Mouse (Mus musculus) intestine, embryonic 14.5 days (tissue): ENCODE results near the gene Dda1. TPM values are rescaled to one million over a fixed set of nuclear protein-coding genes. Genes with fewer than 3 reads are reported as not detected.

ENCODE experiments used
- ATAC-seq: fragments of 200-750 bp; cut with Nextera tagmentation; replicated peaks from 2 replicates; pipeline ENCODE4 v1.8.0; 2017; ENCODE audit warnings: low read depth, moderate number of reproducible peaks, moderate TSS enrichment, moderate library complexity; ENCODE audit not compliant: low FRiP score, low TSS enrichment
- DNase-seq: peaks from one replicate; pipeline ENCODE4 v3.0.0-alpha.2; 2018; ENCODE audit warnings: low spot score
- H3K27ac ChIP-seq: fragments of 300-500 bp; sonication (generic); 2 replicates; pipeline ENCODE4 v1.5.1; 2014; ENCODE audit warnings: low read depth, mild to moderate bottlenecking, control low read depth
- H3K27me3 ChIP-seq: fragments of 300-500 bp; sonication (generic); replicated peaks from 2 replicates; pipeline ENCODE4 v1.6.1; 2014; ENCODE audit warnings: low read length, control low read depth; ENCODE audit not compliant: control insufficient read depth, insufficient read depth
- H3K36me3 ChIP-seq: fragments of 300-500 bp; sonication (generic); 2 replicates; pipeline ENCODE4 v1.6.1; 2014; ENCODE audit warnings: low read length, control low read depth; ENCODE audit not compliant: control insufficient read depth, insufficient read depth
- H3K4me1 ChIP-seq: fragments of 300-500 bp; sonication (generic); replicated peaks from 2 replicates; pipeline ENCODE4 v1.6.1; 2014; ENCODE audit warnings: low read length, control low read depth, mixed read lengths; ENCODE audit not compliant: control insufficient read depth, insufficient read depth
- H3K4me2 ChIP-seq: fragments of 300-500 bp; sonication (generic); 2 replicates; pipeline ENCODE4 v1.6.1; 2014; ENCODE audit warnings: low read length
- H3K4me3 ChIP-seq: fragments of 300-500 bp; sonication (generic); 2 replicates; pipeline ENCODE4 v1.5.1; 2014; ENCODE audit warnings: low read depth, low read length, control low read depth, mixed read lengths
- H3K9ac ChIP-seq: fragments of 300-500 bp; sonication (generic); 2 replicates; pipeline ENCODE4 v1.6.1; 2014; ENCODE audit warnings: mild to moderate bottlenecking, low read length
- H3K9me3 ChIP-seq: fragments of 300-500 bp; sonication (generic); 2 replicates; pipeline ENCODE4 v1.6.1; 2016; ENCODE audit warnings: low read length, control low read depth; ENCODE audit not compliant: control insufficient read depth
- WGBS: fragments of 180-500 bp; shearing (Covaris S2); extraction: QIAGEN DNeasy Blood & Tissue Kit; methylation state at CpG from one replicate; pipeline ENCODE4 v1.1.7; 2014; 5-methylcytosine and 5-hydroxymethylcytosine counted together
- polyA plus RNA-seq: library from polyadenylated mRNA; unstranded; fragments of >200 nt; fragmentation: Nextera tagmentation; extraction: Ambion mirVana; gene quantifications from 2 replicates; pipeline ENCODE4 v1.2.1, GENCODE M21; 2014

Dda1 gene
- polyA plus RNA-seq, 1 experiment from 2014 or later, result 102 TPM

GRCm38 (mm10) chr8:71471861-71472260, 2.9 kb downstream of the Dda1 start:
- Histone ChIP-seq H3K4me2 (no peak overlapping the region), H3K9ac (no peak overlapping the region), H3K27ac (no peak overlapping the region), H3K4me3 (no peak overlapping the region), H3K27me3 (no peaks in the 10 kb centered on the region), H3K4me1 (peaks cover 16% of the 10 kb centered on the region), H3K9me3 (no peaks in the 10 kb centered on the region), H3K36me3 (peaks cover 47% of the 10 kb centered on the region)
- ATAC-seq (no peak), DNase-seq (no peak)
- 93% methylated on average over 17 of the region's 17 CpGs for WGBS

- ATAC-seq, result no peak
- 84% methylated on average over 8 of the region's 8 CpGs for WGBS
These were observed 3.8 kb downstream of the Dda1 start for GRCm38 (mm10) chr8:71472601-71473386.

DNA sequence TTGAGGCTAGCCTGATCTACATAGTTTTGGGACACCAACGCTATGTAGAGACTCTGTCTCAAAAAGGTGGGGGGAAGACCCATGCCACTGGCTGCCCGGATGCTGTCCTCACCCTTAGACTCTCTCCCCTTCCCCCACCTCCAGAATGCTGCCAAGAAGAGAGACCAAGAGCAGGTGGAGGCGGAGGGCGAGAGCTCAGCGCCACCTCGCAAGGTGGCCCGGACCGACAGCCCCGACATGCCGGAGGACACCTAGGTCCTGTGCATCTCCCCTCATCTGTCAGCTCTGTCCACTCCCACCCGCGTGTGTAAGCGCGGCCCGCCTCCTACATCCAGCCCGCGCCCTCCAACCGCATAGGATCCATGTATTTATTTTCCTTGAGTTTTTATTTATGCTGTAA, 5.3 kb downstream of the Dda1 start:
- Histone ChIP-seq H3K27me3 (no peaks in the 10 kb centered on the region), H3K9me3 (no peaks in the 10 kb centered on the region), H3K36me3 (peaks cover 55% of the 10 kb centered on the region), H3K9ac (no peak overlapping the region), H3K27ac (no peak overlapping the region), H3K4me3 (no peak overlapping the region), H3K4me1 (peaks cover 21% of the 10 kb centered on the region), H3K4me2 (no peak overlapping the region)
- DNase-seq (no peak), ATAC-seq (no peak)
- WGBS, result 91% methylated on average over 18 of the region's 18 CpGs

More at GRCm38 (mm10) chr8:71472601-71473386, 3.8 kb downstream of the Dda1 start:
- no peak overlapping the region for H3K4me3 ChIP-seq
- no peak overlapping the region for H3K4me2 ChIP-seq
- DNase-seq, result no peak
- no peak overlapping the region for H3K9ac ChIP-seq
- H3K36me3 ChIP-seq, result peaks cover 47% of the 10 kb centered on the region
- peaks cover 21% of the 10 kb centered on the region for H3K4me1 ChIP-seq
- H3K27me3 ChIP-seq, result no peaks in the 10 kb centered on the region
- H3K9me3 ChIP-seq, result no peaks in the 10 kb centered on the region
- H3K27ac ChIP-seq, result no peak overlapping the region

- no peak overlapping the region for H3K27ac ChIP-seq
- H3K4me3 ChIP-seq, result no peak overlapping the region
- H3K27me3 ChIP-seq, result no peaks in the 10 kb centered on the region
- H3K9ac ChIP-seq, result no peak overlapping the region
- no peak for ATAC-seq
- H3K4me1 ChIP-seq, result peaks cover 16% of the 10 kb centered on the region
- no peak for DNase-seq
- WGBS, result 90% methylated on average over 25 of the region's 25 CpGs
- H3K36me3 ChIP-seq, result peaks cover 60% of the 10 kb centered on the region
- H3K9me3 ChIP-seq, result no peaks in the 10 kb centered on the region
- H3K4me2 ChIP-seq, result no peak overlapping the region
These were observed 6.0 kb downstream of the Dda1 start for GRCm38 (mm10) chr8:71474785-71475701.

GRCm38 (mm10) chr8:71475702-71476075, 6.7 kb downstream of the Dda1 start:
- peak; percentile 60 for DNase-seq
- Histone ChIP-seq H3K4me3 (peak overlapping the region; percentile 51), H3K36me3 (peaks cover 66% of the 10 kb centered on the region), H3K4me1 (peaks cover 10% of the 10 kb centered on the region), H3K9me3 (no peaks in the 10 kb centered on the region), H3K9ac (peak overlapping the region; percentile 63), H3K4me2 (peak overlapping the region; percentile 79), H3K27ac (no peak overlapping the region), H3K27me3 (no peaks in the 10 kb centered on the region)
- ATAC-seq, result 0 out of 2 replicates have a peak, but pooled peaks have one; percentile 24
- 24% methylated on average over 4 of the region's 4 CpGs for WGBS

DNA sequence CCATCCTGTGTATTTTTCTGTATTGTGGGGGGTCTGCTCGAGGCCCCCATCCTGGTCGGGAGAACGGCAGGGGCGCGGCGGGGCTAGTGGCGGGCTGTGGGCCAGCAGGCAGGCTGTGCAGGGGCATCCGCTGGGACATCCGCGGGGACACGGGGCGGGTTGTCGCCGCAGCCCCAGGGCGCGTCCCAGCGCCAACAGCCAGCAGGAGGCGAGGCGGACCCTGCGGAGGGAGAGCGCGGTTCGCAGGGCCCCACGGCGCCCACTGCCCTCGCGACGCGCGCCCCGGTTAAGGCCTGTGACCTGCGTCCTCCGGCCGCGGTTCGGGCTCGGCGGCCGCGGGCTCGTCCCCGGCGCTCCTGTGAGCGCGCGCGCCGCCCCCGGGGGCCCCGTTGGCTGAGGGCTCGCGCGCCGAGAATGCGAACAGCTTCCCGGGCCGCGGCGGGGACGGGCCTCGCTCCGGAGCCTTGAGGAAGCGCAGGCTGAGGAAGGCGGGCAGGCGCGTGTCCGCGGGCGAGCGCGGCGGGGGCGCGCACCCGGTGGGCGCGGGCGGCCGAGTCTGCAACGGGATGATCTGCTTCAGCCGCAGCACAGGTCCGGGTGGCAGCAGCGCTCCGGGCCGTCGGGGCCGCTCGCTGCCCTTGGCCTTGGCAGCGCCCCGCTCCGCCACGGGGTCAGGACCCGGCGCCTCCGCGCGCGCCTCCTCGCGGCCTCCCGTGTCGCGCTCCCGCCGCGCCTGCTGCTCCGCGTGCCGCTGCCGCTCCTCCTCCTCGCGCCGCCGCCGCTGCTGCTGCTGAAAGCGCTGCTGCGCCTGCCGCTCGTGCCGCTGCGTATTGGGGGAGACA, 7.3 kb downstream of the Dda1 start:
- peak overlapping the region; percentile 51 for H3K4me3 ChIP-seq
- no peaks in the 10 kb centered on the region for H3K27me3 ChIP-seq
- 1% methylated on average over 106 of the region's 121 CpGs for WGBS
- peaks cover 10% of the 10 kb centered on the region for H3K4me1 ChIP-seq
- H3K9me3 ChIP-seq, result no peaks in the 10 kb centered on the region
- peak overlapping the region; percentile 79 for H3K4me2 ChIP-seq
- H3K27ac ChIP-seq, result peak overlapping the region; percentile 78
- DNase-seq, result peak; percentile 91
- peaks cover 62% of the 10 kb centered on the region for H3K36me3 ChIP-seq
- H3K9ac ChIP-seq, result peak overlapping the region; percentile 63
- peak; percentile 73 for ATAC-seq

DNA sequence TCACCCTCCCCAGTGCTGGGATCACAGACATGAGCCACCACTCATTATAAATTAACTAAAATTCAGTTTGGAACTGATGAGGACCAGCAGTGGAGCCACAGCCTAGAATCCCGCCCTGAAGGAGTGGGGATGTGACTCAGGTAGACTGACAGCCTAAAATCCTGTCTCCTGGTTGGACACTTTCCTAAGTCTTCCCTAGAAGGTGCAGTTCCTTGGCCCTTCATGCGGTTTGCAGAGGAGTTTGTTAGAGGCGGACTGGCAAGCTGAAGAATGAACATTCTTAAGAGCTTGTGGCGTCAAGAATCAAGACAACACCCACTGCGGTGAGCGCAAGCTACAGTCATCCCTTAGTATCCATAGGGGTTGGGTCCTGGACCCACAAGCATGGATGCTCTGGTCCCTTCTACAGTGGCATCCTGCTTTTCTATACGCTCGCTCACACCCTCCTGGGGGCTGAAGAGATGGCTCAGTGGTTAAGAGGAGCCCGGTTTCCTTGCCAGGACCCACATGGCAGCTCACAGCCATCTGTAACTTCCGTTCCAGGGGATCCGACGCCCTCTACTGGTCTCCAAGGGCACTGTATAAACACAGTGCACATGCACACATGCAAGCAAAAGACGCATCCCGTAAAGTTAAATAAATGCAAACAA, 8.3 kb downstream of the Dda1 start:
- Histone ChIP-seq H3K4me1 (peaks cover 10% of the 10 kb centered on the region), H3K27me3 (no peaks in the 10 kb centered on the region), H3K4me3 (peak overlapping the region; percentile 51; the same call in 1 of the 2 replicates), H3K27ac (no peak overlapping the region), H3K36me3 (peaks cover 55% of the 10 kb centered on the region), H3K9ac (peak overlapping the region; percentile 63; the same call in 1 of the 2 replicates), H3K9me3 (no peaks in the 10 kb centered on the region), H3K4me2 (peak overlapping the region; percentile 79)
- DNase-seq, result peak; percentile 58
- no peak for ATAC-seq
- 49% methylated on average over 14 of the region's 14 CpGs for WGBS
